Mouse (Mus musculus): Measurements from ENCODE around the gene Adk. TPM values are rescaled to one million over a fixed set of nuclear protein-coding genes. Genes with fewer than 3 reads are reported as not detected.
"Not testable (repeated sequence)": the region's sequence is repeated elsewhere in the genome, so short reads cannot be mapped to it uniquely, and the experiment has no call there.

The Adk gene
- polyA plus RNA-seq, 1 experiment, result 27.3 TPM

DNA sequence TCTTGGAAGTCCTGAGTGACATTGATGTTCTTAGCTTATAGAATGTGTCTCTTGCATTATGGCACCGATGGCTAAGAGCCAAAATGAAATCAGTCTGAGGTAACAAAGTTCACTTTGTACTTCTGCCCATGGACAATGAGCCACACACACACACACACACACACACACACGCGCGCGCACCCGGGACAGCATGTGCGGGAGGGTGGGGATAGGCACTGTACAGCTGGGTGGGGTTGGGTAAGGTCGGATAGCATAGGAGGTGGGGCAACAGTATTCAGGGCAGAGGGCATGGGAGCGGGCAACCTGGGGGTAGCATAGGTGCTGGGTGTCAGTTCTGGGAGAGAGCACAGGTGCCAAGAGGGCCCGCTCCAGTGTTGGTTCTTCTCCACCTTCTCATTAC is 432.3 kb downstream of the Adk start:
- H3K4me3 ChIP-seq (replicated peaks; ENCODE audit: control insufficient read depth, low read depth, low read length), result no peak overlapping the region
- no peaks in the 10 kb centered on the region for H3K4me1 ChIP-seq (ENCODE audit: control insufficient read depth, insufficient read depth, low read length)
- 90% methylated on average over 10 of the region's 10 CpGs for WGBS
- H3K27ac ChIP-seq (ENCODE audit: control insufficient read depth, insufficient read depth, low read depth, low read length, poor library complexity), result no peak overlapping the region
- no peak for TF ChIP-seq POLR2A (IDR thresholded peaks at IDR 0.05; ENCODE audit: borderline replicate concordance, control insufficient read depth, low read depth, low read length)
- TF ChIP-seq CTCF (IDR thresholded peaks at IDR 0.05; ENCODE audit: control insufficient read depth, insufficient read depth, low read length), result no peak

DNA sequence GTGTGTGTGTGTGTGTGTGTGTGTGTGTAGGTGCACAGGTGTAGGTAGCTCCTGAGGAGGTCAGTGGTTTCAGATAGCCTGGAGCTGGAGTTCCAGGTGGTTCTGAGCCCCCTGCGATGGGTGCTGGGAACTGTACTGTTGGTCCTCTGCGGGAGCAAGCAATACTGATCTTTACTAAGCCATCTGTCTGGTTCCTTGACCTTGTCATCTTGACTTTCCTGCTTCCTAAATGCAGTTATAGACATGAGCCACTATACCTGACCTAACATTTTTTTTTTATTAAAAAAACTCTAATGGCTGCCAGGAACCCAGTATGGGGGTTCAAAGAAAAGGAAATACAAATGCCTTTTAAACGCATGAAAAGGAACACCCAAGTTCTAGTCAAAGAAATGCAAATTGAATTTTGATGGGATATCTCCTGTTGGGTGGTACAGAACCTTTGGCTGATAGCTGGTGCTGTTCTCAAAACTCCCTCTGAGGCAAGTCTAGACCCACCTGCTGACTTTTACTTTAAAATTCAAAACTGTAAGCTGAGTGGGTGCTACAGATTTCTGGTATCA is 433.7 kb downstream of the Adk start:
- no peaks in the 10 kb centered on the region for H3K4me1 ChIP-seq (ENCODE audit: control insufficient read depth, insufficient read depth, low read length)
- no peak overlapping the region for H3K27ac ChIP-seq (ENCODE audit: control insufficient read depth, insufficient read depth, low read depth, low read length, poor library complexity)
- TF ChIP-seq POLR2A (IDR thresholded peaks at IDR 0.05; ENCODE audit: borderline replicate concordance, control insufficient read depth, low read depth, low read length), result no peak
- TF ChIP-seq CTCF (IDR thresholded peaks at IDR 0.05; ENCODE audit: control insufficient read depth, insufficient read depth, low read length), result no peak
- 89% methylated on average over 3 of the region's 3 CpGs for WGBS
- no peak overlapping the region for H3K4me3 ChIP-seq (replicated peaks; ENCODE audit: control insufficient read depth, low read depth, low read length)

DNA sequence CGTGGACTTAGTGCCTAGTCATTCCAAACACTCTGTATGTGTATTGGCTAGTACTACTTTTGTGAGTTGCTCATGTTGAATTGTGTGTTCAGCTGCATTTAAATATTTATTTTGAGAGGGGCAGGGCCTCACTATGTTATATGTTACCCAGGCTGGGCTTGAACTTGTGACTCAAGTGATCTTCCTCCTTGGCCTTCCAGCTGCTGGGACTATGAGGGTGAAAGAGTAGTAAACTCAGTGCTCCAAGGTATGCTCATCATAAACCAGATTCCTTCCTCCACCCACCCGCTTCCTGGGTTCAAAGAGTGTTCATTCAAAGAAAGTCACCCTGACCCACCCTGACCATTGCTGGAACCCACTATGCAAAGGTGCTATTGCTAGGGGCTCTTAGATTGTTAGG is 434.8 kb downstream of the Adk start:
- WGBS, result 94% methylated on average over 2 of the region's 2 CpGs
- H3K4me1 ChIP-seq (ENCODE audit: control insufficient read depth, insufficient read depth, low read length); H3K4me3 ChIP-seq (replicated peaks; ENCODE audit: control insufficient read depth, low read depth, low read length); H3K27ac ChIP-seq (ENCODE audit: control insufficient read depth, insufficient read depth, low read depth, low read length, poor library complexity): not testable (repeated sequence)

DNA sequence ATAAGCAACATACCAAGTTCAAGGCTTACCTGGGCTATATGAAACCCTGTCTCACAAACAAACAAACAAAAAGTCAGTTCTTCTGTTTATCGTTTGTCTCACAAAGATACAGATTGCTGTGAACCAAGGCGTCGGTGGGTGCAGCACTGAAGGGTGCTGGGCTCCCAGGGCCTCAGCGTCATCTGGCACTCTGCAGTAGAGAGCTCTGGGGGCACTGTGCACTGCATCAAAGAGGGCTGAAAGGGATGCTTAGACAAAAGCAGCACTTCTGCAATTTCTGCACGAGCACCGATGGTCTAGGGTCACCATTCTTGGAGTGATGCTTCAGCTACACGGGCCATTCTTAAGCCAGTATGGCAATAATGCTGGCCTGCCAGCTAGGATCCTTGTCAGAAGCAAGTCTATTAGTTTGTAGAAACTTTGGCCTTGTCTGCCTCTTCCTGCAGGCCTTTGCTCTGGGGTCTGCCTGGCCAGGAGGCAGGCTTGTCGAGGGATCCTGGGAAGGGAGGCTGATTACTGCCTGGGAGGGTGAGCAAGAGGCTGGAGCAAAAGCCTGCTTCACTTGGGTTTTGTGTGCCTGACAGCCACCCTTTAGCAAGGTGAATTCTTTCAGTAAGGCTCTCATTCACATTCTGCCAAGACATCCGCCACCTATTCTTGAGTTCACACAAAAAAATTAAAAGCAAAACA is 436.2 kb downstream of the Adk start:
- H3K27ac ChIP-seq (ENCODE audit: control insufficient read depth, insufficient read depth, low read depth, low read length, poor library complexity); H3K4me1 ChIP-seq (ENCODE audit: control insufficient read depth, insufficient read depth, low read length); H3K4me3 ChIP-seq (replicated peaks; ENCODE audit: control insufficient read depth, low read depth, low read length): not testable (repeated sequence)
- WGBS, result 79% methylated on average over 8 of the region's 9 CpGs

DNA sequence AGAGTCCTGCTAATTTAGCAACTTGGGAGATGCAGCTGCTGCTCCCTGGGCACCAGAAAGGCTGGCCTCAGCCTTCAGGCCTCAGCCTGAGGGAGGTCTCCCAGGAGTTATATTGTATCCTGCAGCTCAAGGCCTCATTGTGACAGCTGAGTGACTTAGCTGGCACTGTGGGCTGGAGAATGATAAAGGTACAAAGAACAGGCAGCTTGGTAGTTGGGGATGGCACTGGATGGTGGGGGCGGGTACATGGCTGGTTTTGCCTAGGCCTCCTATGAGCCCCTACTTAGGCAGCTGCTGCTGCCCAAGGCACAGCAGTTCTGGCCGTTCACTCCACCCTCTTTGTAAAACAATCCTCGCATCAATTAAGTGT is 436.7 kb downstream of the Adk start:
- 83% methylated on average over 3 of the region's 3 CpGs for WGBS

DNA sequence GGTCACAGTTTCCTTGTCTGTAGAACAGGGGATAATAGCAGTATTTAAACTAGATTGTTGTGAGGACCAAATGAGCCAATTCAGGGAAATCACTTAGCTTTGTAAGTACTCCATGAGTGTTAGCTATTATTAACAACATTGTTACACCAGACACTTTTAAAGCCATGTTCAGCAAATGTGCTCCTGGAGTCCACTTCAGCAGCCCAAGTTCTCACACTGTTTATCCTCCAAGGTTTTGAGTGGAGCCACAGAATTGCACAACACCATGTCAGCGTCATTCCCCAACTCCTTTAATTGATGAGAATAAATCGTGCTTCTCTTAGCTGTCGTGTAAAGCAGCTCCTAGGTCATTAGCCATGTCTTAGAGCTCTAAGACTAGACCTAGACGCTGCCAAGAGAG is 437.8 kb downstream of the Adk start:
- H3K4me3 ChIP-seq (replicated peaks; ENCODE audit: control insufficient read depth, low read depth, low read length), result no peak overlapping the region
- 54% methylated on average over 4 of the region's 4 CpGs for WGBS
- TF ChIP-seq CTCF (IDR thresholded peaks at IDR 0.05; ENCODE audit: control insufficient read depth, insufficient read depth, low read length) (no peak), POLR2A (IDR thresholded peaks at IDR 0.05; ENCODE audit: borderline replicate concordance, control insufficient read depth, low read depth, low read length) (no peak)
- no peaks in the 10 kb centered on the region for H3K4me1 ChIP-seq (ENCODE audit: control insufficient read depth, insufficient read depth, low read length)
- no peak overlapping the region for H3K27ac ChIP-seq (ENCODE audit: control insufficient read depth, insufficient read depth, low read depth, low read length, poor library complexity)

More for the DNA sequence above, 436.7 kb downstream of the Adk start:
- Histone ChIP-seq H3K4me3 (replicated peaks; ENCODE audit: control insufficient read depth, low read depth, low read length) (no peak overlapping the region), H3K27ac (ENCODE audit: control insufficient read depth, insufficient read depth, low read depth, low read length, poor library complexity) (no peak overlapping the region), H3K4me1 (ENCODE audit: control insufficient read depth, insufficient read depth, low read length) (no peaks in the 10 kb centered on the region)
- TF ChIP-seq CTCF (IDR thresholded peaks at IDR 0.05; ENCODE audit: control insufficient read depth, insufficient read depth, low read length), result no peak
- no peak for TF ChIP-seq POLR2A (IDR thresholded peaks at IDR 0.05; ENCODE audit: borderline replicate concordance, control insufficient read depth, low read depth, low read length)

Other genes with a start within 250 kb of the Adk start
- 1.8 and 6.9 TPM in 2 replicates for gene Plau, start 215.9 kb upstream of the Adk start, polyA plus RNA-seq (2011; ENCODE audit: insufficient read depth, insufficient read length, low replicate concordance, missing spikeins)
- gene Vcl, start 123.2 kb upstream of the Adk start, polyA plus RNA-seq (2011; ENCODE audit: insufficient read depth, insufficient read length, low replicate concordance, missing spikeins), result 31.5 and 59.2 TPM in 2 replicates
- gene Ap3m1, start 66 bp upstream of the Adk start, polyA plus RNA-seq (2011; ENCODE audit: insufficient read depth, insufficient read length, low replicate concordance, missing spikeins), result 11.6 and 17.3 TPM in 2 replicates